Mouse (Mus musculus) small intestine, adult 2 months (tissue): ENCODE measurements at regions not wholly inside any gene's neighbourhood (a gene's known extent, or its start where the extent isn't known, plus 50 kb on each side); places are given as distances from the start of the nearest gene placed in this dataset.

Source experiments
- H3K27ac ChIP-seq: fragments of 200-500 bp; 2 replicates; pipeline ENCODE4 v1.5.1; 2012; ENCODE audit warnings: low read depth, low read length, control low read depth, inconsistent platforms; ENCODE audit not compliant: insufficient read depth
- H3K27me3 ChIP-seq: fragments of 200-500 bp; 2 replicates; pipeline ENCODE4 v1.6.1; 2012; ENCODE audit warnings: mild to moderate bottlenecking, moderate library complexity, low read length, inconsistent platforms; ENCODE audit not compliant: control insufficient read depth, insufficient read depth
- H3K36me3 ChIP-seq: fragments of 200-500 bp; 2 replicates; pipeline ENCODE4 v1.6.1; 2012; ENCODE audit warnings: mild to moderate bottlenecking, low read length, control low read depth, inconsistent platforms; ENCODE audit not compliant: control insufficient read depth, insufficient read depth
- H3K4me1 ChIP-seq: fragments of 200-500 bp; 2 replicates; pipeline ENCODE4 v1.6.1; 2012; ENCODE audit warnings: low read length, inconsistent platforms, mixed read lengths; ENCODE audit not compliant: control insufficient read depth, insufficient read depth, insufficient read length
- H3K4me3 ChIP-seq: fragments of 200-500 bp; 2 replicates; pipeline ENCODE4 v1.5.1; 2012; ENCODE audit warnings: low read depth, mild to moderate bottlenecking, control low read depth, inconsistent platforms, low read length, moderate library complexity
- CTCF ChIP-seq: fragments of 200-500 bp; IDR thresholded peaks from 2 replicates; pipeline ENCODE4 v1.5.1; 2012; ENCODE audit warnings: low read depth, mild to moderate bottlenecking, control low read depth, inconsistent platforms, low read length, moderate library complexity, mixed read lengths; ENCODE audit not compliant: insufficient replicate concordance, insufficient read length; ENCODE audit errors: extremely low read depth
- POLR2A ChIP-seq: fragments of 200-500 bp; IDR thresholded peaks from 2 replicates; pipeline ENCODE4 v1.6.1; 2012; ENCODE audit warnings: low read depth, mild to moderate bottlenecking, control low read depth, inconsistent platforms, low read length, moderate library complexity
- WGBS: fragments of 180-500 bp; shearing (Covaris S2); methylation state at CpG from one replicate; pipeline ENCODE4 v1.1.7; 2018; 5-methylcytosine and 5-hydroxymethylcytosine counted together

GRCm38 (mm10) chr6:99934394-99934793 lies 208.2 kb upstream of the Prok2 start:
- no peak for TF ChIP-seq CTCF
- no peak for TF ChIP-seq POLR2A
- no peaks in the 10 kb centered on the region for H3K27me3 ChIP-seq
- WGBS = 14% methylated on average over 5 of the region's 5 CpGs
- no peak overlapping the region for H3K27ac ChIP-seq
- H3K4me1 ChIP-seq = peaks cover 7% of the 10 kb centered on the region; the same call in 1 of the 2 replicates
- H3K36me3 ChIP-seq = no peaks in the 10 kb centered on the region
- H3K4me3 ChIP-seq = no peak overlapping the region

GRCm38 (mm10) chr6:99933404-99933803 lies 207.2 kb upstream of the Prok2 start:
- Histone ChIP-seq H3K4me3 (no peak overlapping the region), H3K27me3 (no peaks in the 10 kb centered on the region), H3K4me1 (peaks cover 7% of the 10 kb centered on the region; the same call in 1 of the 2 replicates), H3K36me3 (no peaks in the 10 kb centered on the region), H3K27ac (no peak overlapping the region)
- 68% methylated on average over 5 of the region's 5 CpGs for WGBS
- TF ChIP-seq POLR2A (no peak), CTCF (no peak)

GRCm38 (mm10) chr6:99932923-99933322 lies 206.7 kb upstream of the Prok2 start:
- Histone ChIP-seq H3K27ac (no peak overlapping the region), H3K36me3 (no peaks in the 10 kb centered on the region), H3K4me1 (peaks cover 7% of the 10 kb centered on the region; the same call in 1 of the 2 replicates), H3K4me3 (no peak overlapping the region), H3K27me3 (no peaks in the 10 kb centered on the region)
- 52% methylated on average over 2 of the region's 2 CpGs for WGBS
- TF ChIP-seq CTCF (no peak), POLR2A (no peak)

GRCm38 (mm10) chr6:99932405-99932804 lies 206.2 kb upstream of the Prok2 start:
- Histone ChIP-seq H3K36me3 (no peaks in the 10 kb centered on the region), H3K4me1 (peaks cover 7% of the 10 kb centered on the region; the same call in 1 of the 2 replicates), H3K4me3 (no peak overlapping the region), H3K27me3 (no peaks in the 10 kb centered on the region), H3K27ac (no peak overlapping the region)
- WGBS = 71% methylated on average over 6 of the region's 6 CpGs
- TF ChIP-seq POLR2A = no peak
- TF ChIP-seq CTCF = no peak

- Histone ChIP-seq H3K36me3 (no peaks in the 10 kb centered on the region), H3K27me3 (no peaks in the 10 kb centered on the region), H3K4me3 (no peak overlapping the region), H3K4me1 (peaks cover 7% of the 10 kb centered on the region; the same call in 1 of the 2 replicates), H3K27ac (no peak overlapping the region)
- TF ChIP-seq POLR2A (no peak), CTCF (no peak)
- WGBS = 17% methylated on average over 4 of the region's 4 CpGs
Measured at GRCm38 (mm10) chr6:99931588-99931987, 205.4 kb upstream of the Prok2 start.

- Histone ChIP-seq H3K36me3 (no peaks in the 10 kb centered on the region), H3K4me1 (peaks cover 7% of the 10 kb centered on the region; the same call in 1 of the 2 replicates), H3K4me3 (no peak overlapping the region), H3K27me3 (no peaks in the 10 kb centered on the region), H3K27ac (no peak overlapping the region)
- 83% methylated on average over 6 of the region's 6 CpGs for WGBS
- TF ChIP-seq POLR2A (no peak), CTCF (no peak)
Measured at GRCm38 (mm10) chr6:99930316-99930715, 204.1 kb upstream of the Prok2 start.

GRCm38 (mm10) chr6:99927933-99928555 lies 201.9 kb upstream of the Prok2 start:
- Histone ChIP-seq H3K36me3 (no peaks in the 10 kb centered on the region), H3K4me1 (peaks cover 2% of the 10 kb centered on the region; the same call in 1 of the 2 replicates), H3K27ac (no peak overlapping the region), H3K27me3 (no peaks in the 10 kb centered on the region), H3K4me3 (no peak overlapping the region)
- TF ChIP-seq POLR2A (no peak), CTCF (no peak)
- WGBS = 72% methylated on average over 10 of the region's 10 CpGs
